Mouse (Mus musculus): ENCODE results near the gene Sema3g. TPM values are rescaled to one million over a fixed set of nuclear protein-coding genes. Genes with fewer than 3 reads are reported as not detected.
A peak's percentile ranks its signal among the peaks of the same experiment; 100 is the strongest.

Gene Sema3g
- polyA plus RNA-seq, 2 experiments, result 0.15 TPM; not detected in 1

DNA sequence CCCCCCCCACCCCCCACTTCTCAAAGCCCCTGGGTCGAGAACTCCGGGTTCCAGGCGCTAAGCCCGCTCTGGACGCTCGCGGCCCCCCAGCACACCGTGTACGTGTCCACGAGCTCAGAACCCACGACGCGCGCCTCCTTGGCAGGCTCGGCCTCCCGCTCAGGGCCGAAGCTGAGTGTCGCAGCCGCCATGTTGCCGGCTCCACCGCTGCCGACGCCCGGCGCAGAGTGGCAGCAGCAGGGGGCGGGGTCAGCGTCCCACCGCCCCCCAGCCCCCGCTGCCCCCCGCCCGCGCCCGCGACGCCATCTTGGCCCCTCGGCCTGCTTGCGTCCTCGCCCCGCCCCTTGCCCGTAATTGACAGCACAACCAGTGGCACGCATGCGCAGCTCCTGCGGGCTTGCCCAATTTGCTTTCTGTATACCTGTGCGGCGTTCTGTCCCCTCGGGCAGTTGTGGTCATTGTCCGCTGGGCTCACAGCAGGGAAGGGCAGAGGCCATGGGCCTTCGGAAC, 11.1 kb upstream of the Sema3g start:
- Histone ChIP-seq H3K9ac (replicated peaks) (peak overlapping the region; percentile 80), H3K4me3 (ENCODE audit: insufficient read depth in 1 of 2, low read depth in 2 of 2, low read length in 2 of 2) (peak overlapping the region; percentile 67 to 82), H3K4me2 (ENCODE audit: low read depth) (peak overlapping the region; percentile 78), H3K27me3 (ENCODE audit: control insufficient read depth, insufficient read depth, low read length) (no peaks in the 10 kb centered on the region), H3K9me3 (ENCODE audit: control insufficient read depth, low read length) (no peaks in the 10 kb centered on the region), H3K4me1 (replicated peaks; ENCODE audit: control insufficient read depth in 2 of 2, insufficient read depth in 2 of 2, low read length in 1 of 2) (peaks cover 7 to 24% of the 10 kb centered on the region in 2 experiments), H3K27ac (peak overlapping the region; percentile 43), H3K36me3 (replicated peaks; ENCODE audit: control insufficient read depth, insufficient read depth, low read depth) (peaks cover 21% of the 10 kb centered on the region)
- WGBS (ENCODE audit: insufficient replicate concordance), result 1% methylated on average over 48 of the region's 48 CpGs
- no peak for TF ChIP-seq CTCF (IDR thresholded peaks at IDR 0.05; ENCODE audit: low read depth)
- TF ChIP-seq EP300 (IDR thresholded peaks at IDR 0.05; ENCODE audit: low read depth), result no peak
- ATAC-seq (ENCODE audit: insufficient read depth), result peak; percentile 78
- DNase-seq (ENCODE audit: low read depth in 3 of 3, low spot score in 3 of 3), result peak; percentile 86 to 88 (median 87)

DNA sequence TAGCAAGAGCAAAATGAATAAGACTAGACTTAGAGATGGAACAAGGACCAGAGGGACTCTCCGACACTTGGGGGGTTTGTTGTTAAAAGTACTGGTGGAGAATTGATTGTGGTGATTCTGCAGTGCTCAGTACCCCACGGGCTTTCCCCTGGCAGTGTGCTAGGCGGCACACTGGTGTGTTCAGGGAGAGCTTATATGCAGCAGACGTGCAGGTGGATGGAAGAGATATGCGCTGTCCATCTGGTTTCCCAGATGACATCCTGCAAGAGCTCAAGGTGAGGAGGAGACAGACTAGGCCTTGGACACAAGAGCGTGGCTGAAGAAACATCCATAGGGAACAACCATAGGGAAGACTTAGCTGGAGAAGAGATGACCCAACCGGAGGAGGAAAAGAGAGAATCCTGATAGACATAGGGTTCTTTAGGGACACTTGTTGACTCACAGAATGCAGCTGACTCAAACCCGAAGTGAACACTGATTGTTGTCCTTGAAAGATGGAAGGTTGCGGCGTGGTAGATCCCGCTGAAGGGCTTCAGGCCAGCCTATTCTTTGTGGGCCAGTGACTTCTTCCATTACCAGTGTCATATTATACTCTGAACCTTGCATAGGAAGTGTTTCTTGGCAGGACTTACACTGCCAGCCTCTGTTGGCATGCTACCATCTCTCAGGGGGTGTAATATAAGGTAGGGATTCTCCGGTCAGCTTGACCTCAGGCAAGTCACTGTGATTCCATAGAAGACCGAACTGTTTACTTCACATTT, 10.4 kb upstream of the Sema3g start:
- no peaks in the 10 kb centered on the region for H3K9me3 ChIP-seq (ENCODE audit: control insufficient read depth, low read length)
- 59% methylated on average over 13 of the region's 13 CpGs for WGBS (ENCODE audit: insufficient replicate concordance)
- DNase-seq (ENCODE audit: low read depth in 3 of 3, low spot score in 3 of 3), result peak in 2 of 3 experiments; percentile 51 to 58
- H3K4me1 ChIP-seq (replicated peaks; ENCODE audit: control insufficient read depth in 2 of 2, insufficient read depth in 2 of 2, low read length in 1 of 2), result peaks cover 7 to 23% of the 10 kb centered on the region in 2 experiments
- peak overlapping the region; percentile 80 for H3K9ac ChIP-seq (replicated peaks)
- ATAC-seq (ENCODE audit: insufficient read depth), result peak; percentile 73
- H3K4me2 ChIP-seq (ENCODE audit: low read depth), result peak overlapping the region; percentile 78
- peaks cover 15% of the 10 kb centered on the region for H3K36me3 ChIP-seq (replicated peaks; ENCODE audit: control insufficient read depth, insufficient read depth, low read depth)
- peak overlapping the region; percentile 67 to 82 for H3K4me3 ChIP-seq (ENCODE audit: insufficient read depth in 1 of 2, low read depth in 2 of 2, low read length in 2 of 2)
- no peaks in the 10 kb centered on the region for H3K27me3 ChIP-seq (ENCODE audit: control insufficient read depth, insufficient read depth, low read length)
- TF ChIP-seq EP300 (IDR thresholded peaks at IDR 0.05; ENCODE audit: low read depth) (no peak), CTCF (IDR thresholded peaks at IDR 0.05; ENCODE audit: low read depth) (no peak)
- peak overlapping the region; percentile 43 for H3K27ac ChIP-seq

DNA sequence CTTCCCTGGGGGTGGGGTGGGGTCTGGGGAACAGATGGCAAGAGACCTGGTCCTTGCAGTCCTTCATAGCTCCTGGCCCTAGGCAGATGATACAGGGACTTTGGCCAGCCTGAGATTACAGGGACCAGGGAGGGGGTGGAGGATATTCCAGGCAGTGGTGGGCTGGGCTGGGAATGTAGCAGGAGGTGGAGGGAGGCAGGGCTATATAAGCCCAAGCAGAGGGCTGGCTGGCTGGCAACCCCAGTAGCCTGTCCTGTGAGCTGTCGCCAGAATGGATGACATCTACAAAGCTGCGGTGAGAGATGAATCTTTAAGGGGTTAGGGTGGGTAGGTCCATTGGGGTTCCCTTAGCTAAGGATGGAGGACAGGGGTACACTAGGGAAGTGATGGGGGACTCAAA, 9.6 kb upstream of the Sema3g start, which contains the start of gene Tnnc1:
Gene Tnnc1 (plus strand): TSS at position 229 of the 400 bp plus-strand sequence.
- ATAC-seq (ENCODE audit: insufficient read depth) (no peak), DNase-seq (ENCODE audit: low read depth in 3 of 3, low spot score in 3 of 3) (no peak)
- H3K9ac ChIP-seq (replicated peaks), result peak within 1 kb of the TSS; percentile 80
- 69% methylated on average over 2 of the region's 2 CpGs for WGBS (ENCODE audit: insufficient replicate concordance)
- peaks cover 7 to 24% of the 10 kb centered on the region in 2 experiments for H3K4me1 ChIP-seq (replicated peaks; ENCODE audit: control insufficient read depth in 2 of 2, insufficient read depth in 2 of 2, low read length in 1 of 2)
- peak within 1 kb of the TSS; percentile 78 for H3K4me2 ChIP-seq (ENCODE audit: low read depth)
- H3K36me3 ChIP-seq (replicated peaks; ENCODE audit: control insufficient read depth, insufficient read depth, low read depth), result peaks cover 9% of the 10 kb centered on the region
- no peak within 1 kb of the TSS; the same call in 1 of the 2 replicates for H3K27ac ChIP-seq
- H3K9me3 ChIP-seq (ENCODE audit: control insufficient read depth, low read length), result no peaks in the 10 kb centered on the region
- H3K27me3 ChIP-seq (ENCODE audit: control insufficient read depth, insufficient read depth, low read length), result no peaks in the 10 kb centered on the region
- TF ChIP-seq EP300 (IDR thresholded peaks at IDR 0.05; ENCODE audit: low read depth) (no peak), CTCF (IDR thresholded peaks at IDR 0.05; ENCODE audit: low read depth) (no peak)
- H3K4me3 ChIP-seq (ENCODE audit: insufficient read depth in 1 of 2, low read depth in 2 of 2, low read length in 2 of 2), result peak within 1 kb of the TSS; percentile 67 to 82

DNA sequence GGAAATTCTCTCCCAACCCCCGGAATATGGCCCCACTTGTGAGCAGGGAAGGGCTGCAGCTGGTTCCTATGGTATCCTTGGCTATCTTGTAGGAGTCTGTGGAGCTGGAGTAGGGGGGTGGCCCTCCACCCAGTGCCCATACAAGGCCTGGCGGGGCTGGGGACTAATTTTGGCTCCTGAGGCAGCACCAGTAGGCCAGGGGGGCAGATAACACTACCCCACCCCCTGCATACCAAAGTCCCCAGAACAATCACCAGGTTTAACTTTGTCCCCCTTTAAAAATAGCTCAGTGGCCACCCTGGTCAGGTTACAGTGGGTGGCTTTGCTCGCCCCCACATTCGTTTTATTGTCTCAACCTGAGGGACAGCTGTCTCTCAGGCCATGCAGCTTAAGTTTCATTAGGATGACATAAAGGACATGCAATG, 8.5 kb upstream of the Sema3g start:
- Histone ChIP-seq H3K9me3 (ENCODE audit: control insufficient read depth, low read length) (no peaks in the 10 kb centered on the region), H3K4me2 (ENCODE audit: low read depth) (no peak overlapping the region), H3K4me1 (replicated peaks; ENCODE audit: control insufficient read depth in 2 of 2, insufficient read depth in 2 of 2, low read length in 1 of 2) (peaks cover 7 to 24% of the 10 kb centered on the region in 2 experiments), H3K27me3 (ENCODE audit: control insufficient read depth, insufficient read depth, low read length) (no peaks in the 10 kb centered on the region), H3K4me3 (ENCODE audit: insufficient read depth in 1 of 2, low read depth in 2 of 2, low read length in 2 of 2) (no peak overlapping the region), H3K36me3 (replicated peaks; ENCODE audit: control insufficient read depth, insufficient read depth, low read depth) (peaks cover under 1% of the 10 kb centered on the region; the same call in 1 of the 2 replicates), H3K27ac (no peak overlapping the region), H3K9ac (replicated peaks) (no peak overlapping the region)
- 53% methylated on average over 4 of the region's 4 CpGs for WGBS (ENCODE audit: insufficient replicate concordance)
- ATAC-seq (ENCODE audit: insufficient read depth) (no peak), DNase-seq (ENCODE audit: low read depth in 3 of 3, low spot score in 3 of 3) (no peak)
- no peak for TF ChIP-seq CTCF (IDR thresholded peaks at IDR 0.05; ENCODE audit: low read depth)
- TF ChIP-seq EP300 (IDR thresholded peaks at IDR 0.05; ENCODE audit: low read depth), result no peak

DNA sequence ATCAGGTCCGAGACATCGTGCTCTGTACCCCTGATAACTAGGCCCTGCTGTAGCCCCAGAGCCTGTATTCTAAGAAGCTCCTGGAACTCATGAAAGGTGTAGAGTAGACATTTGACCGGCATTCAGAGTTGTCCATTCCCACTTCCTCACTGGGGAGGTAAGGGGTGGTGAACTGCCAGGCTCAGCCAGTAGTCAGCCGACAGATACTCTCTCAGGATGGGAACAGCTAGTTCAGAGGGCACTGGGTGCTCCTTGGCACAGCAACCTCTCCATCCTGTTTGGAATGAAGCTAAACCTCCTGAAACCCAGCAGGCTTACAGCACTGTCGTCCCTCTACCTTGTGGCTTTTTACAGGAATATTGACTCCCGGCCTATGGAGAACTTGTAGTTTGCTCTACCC, 5.8 kb upstream of the Sema3g start:
- ATAC-seq (ENCODE audit: insufficient read depth) (no peak), DNase-seq (ENCODE audit: low read depth in 3 of 3, low spot score in 3 of 3) (no peak)
- no peak overlapping the region for H3K9ac ChIP-seq (replicated peaks)
- no peaks in the 10 kb centered on the region for H3K27me3 ChIP-seq (ENCODE audit: control insufficient read depth, insufficient read depth, low read length)
- no peaks in the 10 kb centered on the region for H3K36me3 ChIP-seq (replicated peaks; ENCODE audit: control insufficient read depth, insufficient read depth, low read depth)
- H3K4me1 ChIP-seq (replicated peaks; ENCODE audit: control insufficient read depth in 2 of 2, insufficient read depth in 2 of 2, low read length in 1 of 2), result peaks cover 7 to 18% of the 10 kb centered on the region in 2 experiments
- no peak overlapping the region for H3K27ac ChIP-seq
- H3K4me3 ChIP-seq (ENCODE audit: insufficient read depth in 1 of 2, low read depth in 2 of 2, low read length in 2 of 2), result no peak overlapping the region
- no peak for TF ChIP-seq CTCF (IDR thresholded peaks at IDR 0.05; ENCODE audit: low read depth)
- no peak for TF ChIP-seq EP300 (IDR thresholded peaks at IDR 0.05; ENCODE audit: low read depth)
- H3K4me2 ChIP-seq (ENCODE audit: low read depth), result no peak overlapping the region
- WGBS (ENCODE audit: insufficient replicate concordance), result 68% methylated on average over 6 of the region's 6 CpGs
- no peaks in the 10 kb centered on the region for H3K9me3 ChIP-seq (ENCODE audit: control insufficient read depth, low read length)

All from liver, embryonic 14.5 days (tissue).